Comparison of ENCODE assay signal across 9 mouse cellular contexts in genomic region chr4:48725660-48726348, GRCm38 (mm10).
DNase-seq lines count a peak whose midpoint lies in the region; ATAC-seq and TF ChIP-seq lines count a peak whose summit lies in the region.
"Had no signal": no experiment of that assay in that cellular context is flagged by ENCODE, and none has a peak within 500 bp of the region (broad histone marks: within the 10 kb centered on the region; RNA-seq: fewer than 3 reads in every experiment).

No protein-coding gene starts in this region.

- no peak overlapping the region for H3K9ac ChIP-seq in heart, embryonic 16.5 days (ENCODE audit: low read length)
- H3K9ac ChIP-seq in heart, adult 2 months (ENCODE audit: low read depth, low read length), result no peak overlapping the region
- no peak overlapping the region for H3K9ac ChIP-seq in hindbrain, embryonic 11.5 days (ENCODE audit: low read depth, low read length)
- no peak overlapping the region for H3K9ac ChIP-seq in liver, embryonic 11.5 days (ENCODE audit: low read depth, low read length)
- H3K9ac ChIP-seq: intestine, embryonic 15.5 days had no signal

- intact Hi-C loops in heart, adult 2 months (cut with DNase I), result no loop called here
- intact Hi-C loops in left cerebral cortex, postnatal 4 days (cut with DNase I), result no loop called here

- H3K4me1 ChIP-seq in heart, embryonic 16.5 days (ENCODE audit: control insufficient read depth, insufficient read depth, low read length), result no peaks in the 10 kb centered on the region
- no peaks in the 10 kb centered on the region for H3K4me1 ChIP-seq in heart, adult 2 months (ENCODE audit: control insufficient read depth, insufficient read depth, low read length)
- H3K4me1 ChIP-seq in hindbrain, embryonic 11.5 days (replicated peaks; ENCODE audit: control insufficient read depth, insufficient read depth, low read length), result no peaks in the 10 kb centered on the region
- H3K4me1 ChIP-seq in heart, embryonic 10.5 days, result no peaks in the 10 kb centered on the region
- no peaks in the 10 kb centered on the region for H3K4me1 ChIP-seq in liver, embryonic 11.5 days (replicated peaks; ENCODE audit: control insufficient read depth, insufficient read depth, low read length)
- H3K4me1 ChIP-seq: intestine, embryonic 15.5 days had no signal

- no peak for DNase-seq in heart, adult 2 months
- peak; percentile 69 for DNase-seq in hindbrain, embryonic 11.5 days (ENCODE audit: low spot score)
- DNase-seq in left cerebral cortex, postnatal 4 days, result peak; percentile 20
- DNase-seq in right cerebral cortex, postnatal 36 days (ENCODE audit: low spot score in 2 of 2), result peak; percentile 54 to 55
- DNase-seq in heart, embryonic 10.5 days (ENCODE audit: low spot score), result no peak
- DNase-seq in kidney, postnatal 14 days, result no peak
- no peak for DNase-seq in liver, embryonic 11.5 days (ENCODE audit: low spot score)

- no peak for TF ChIP-seq CTCF in heart, adult 2 months (IDR thresholded peaks at IDR 0.05)

- H3K4me2 ChIP-seq in heart, embryonic 16.5 days (ENCODE audit: low read depth, low read length), result 0 out of 2 replicates have a peak overlapping the region, but pooled peaks have one; percentile 6
- H3K4me2 ChIP-seq in hindbrain, embryonic 11.5 days (replicated peaks; ENCODE audit: low read depth, low read length), result no peak overlapping the region
- H3K4me2 ChIP-seq in liver, embryonic 11.5 days, result no peak overlapping the region
- H3K4me2 ChIP-seq: intestine, embryonic 15.5 days had no signal

- no peak for TF ChIP-seq EP300 in heart, adult 2 months (IDR thresholded peaks at IDR 0.05; ENCODE audit: insufficient read depth, low read depth, low read length)

- H3K27me3 ChIP-seq in heart, embryonic 16.5 days (ENCODE audit: control insufficient read depth, insufficient read depth, low read length), result no peaks in the 10 kb centered on the region
- no peaks in the 10 kb centered on the region for H3K27me3 ChIP-seq in heart, adult 2 months (ENCODE audit: control insufficient read depth, insufficient read depth, low read length)
- H3K27me3 ChIP-seq in hindbrain, embryonic 11.5 days (ENCODE audit: control insufficient read depth, insufficient read depth, low read length), result no peaks in the 10 kb centered on the region
- no peaks in the 10 kb centered on the region for H3K27me3 ChIP-seq in heart, embryonic 10.5 days (ENCODE audit: insufficient read depth, poor library complexity, severe bottlenecking)
- no peaks in the 10 kb centered on the region for H3K27me3 ChIP-seq in liver, embryonic 11.5 days (replicated peaks; ENCODE audit: control insufficient read depth, insufficient read depth, low read length)
- H3K27me3 ChIP-seq: intestine, embryonic 15.5 days had no signal

- TF ChIP-seq POLR2A in heart, adult 2 months (IDR thresholded peaks at IDR 0.05; ENCODE audit: insufficient read depth, low read depth, low read length), result no peak

- ATAC-seq in heart, embryonic 16.5 days (replicated peaks; ENCODE audit: extremely low read depth, insufficient read depth, low FRiP score), result no peak
- peak; percentile 78 for ATAC-seq in hindbrain, embryonic 11.5 days (ENCODE audit: low FRiP score)
- ATAC-seq in liver, embryonic 11.5 days (replicated peaks; ENCODE audit: low FRiP score), result no peak
- ATAC-seq: intestine, embryonic 15.5 days had no signal

- H3K4me3 ChIP-seq in heart, embryonic 16.5 days (ENCODE audit: low read length), result no peak overlapping the region
- H3K4me3 ChIP-seq in heart, adult 2 months, result no peak overlapping the region
- H3K4me3 ChIP-seq in hindbrain, embryonic 11.5 days (ENCODE audit: low read depth, low read length), result no peak overlapping the region
- no peak overlapping the region for H3K4me3 ChIP-seq in heart, embryonic 10.5 days
- no peak overlapping the region for H3K4me3 ChIP-seq in liver, embryonic 11.5 days (ENCODE audit: low read depth, low read length)
- H3K4me3 ChIP-seq: intestine, embryonic 15.5 days had no signal

- H3K36me3 ChIP-seq in heart, embryonic 16.5 days (ENCODE audit: control insufficient read depth, insufficient read depth), result no peaks in the 10 kb centered on the region
- H3K36me3 ChIP-seq in heart, adult 2 months (ENCODE audit: control insufficient read depth, insufficient read depth, low read length), result no peaks in the 10 kb centered on the region
- no peaks in the 10 kb centered on the region for H3K36me3 ChIP-seq in hindbrain, embryonic 11.5 days (ENCODE audit: control insufficient read depth, insufficient read depth, low read length)
- H3K36me3 ChIP-seq in heart, embryonic 10.5 days, result no peaks in the 10 kb centered on the region
- H3K36me3 ChIP-seq in liver, embryonic 11.5 days (ENCODE audit: control insufficient read depth, insufficient read depth, low read length), result no peaks in the 10 kb centered on the region
- H3K36me3 ChIP-seq: intestine, embryonic 15.5 days had no signal

- H3K9me3 ChIP-seq in heart, embryonic 16.5 days (replicated peaks; ENCODE audit: control insufficient read depth, low read length), result no peaks in the 10 kb centered on the region
- no peaks in the 10 kb centered on the region for H3K9me3 ChIP-seq in hindbrain, embryonic 11.5 days (ENCODE audit: control insufficient read depth, low read length)
- no peaks in the 10 kb centered on the region for H3K9me3 ChIP-seq in heart, embryonic 10.5 days
- no peaks in the 10 kb centered on the region for H3K9me3 ChIP-seq in liver, embryonic 11.5 days (ENCODE audit: control insufficient read depth, low read length)
- H3K9me3 ChIP-seq: intestine, embryonic 15.5 days had no signal

- no peak overlapping the region for H3K27ac ChIP-seq in heart, embryonic 16.5 days (ENCODE audit: low read length)
- no peak overlapping the region for H3K27ac ChIP-seq in heart, adult 2 months
- peak overlapping the region; percentile 63; the same call in 1 of the 2 replicates for H3K27ac ChIP-seq in hindbrain, embryonic 11.5 days (ENCODE audit: low read depth, low read length)
- H3K27ac ChIP-seq in heart, embryonic 10.5 days, result no peak overlapping the region
- no peak overlapping the region for H3K27ac ChIP-seq in liver, embryonic 11.5 days (ENCODE audit: low read depth, low read length)
- H3K27ac ChIP-seq: intestine, embryonic 15.5 days had no signal

- WGBS in heart, embryonic 16.5 days, result 60% methylated on average over 13 of the region's 13 CpGs
- 61% methylated on average over 13 of the region's 13 CpGs for WGBS in heart, adult 2 months
- 41% methylated on average over 13 of the region's 13 CpGs for WGBS in hindbrain, embryonic 11.5 days
- WGBS in heart, embryonic 10.5 days, result 81% methylated on average over 13 of the region's 13 CpGs
- WGBS in liver, embryonic 11.5 days, result 78% methylated on average over 13 of the region's 13 CpGs

- no peaks in the 10 kb centered on the region for H3K79me2 ChIP-seq in heart, adult 2 months (replicated peaks; ENCODE audit: control insufficient read depth, insufficient read depth, low read length)

Comparison
In these comparisons a context has a peak if more than half of its experiments do, and no peak if none do; other contexts are left out.
1. DNase-seq: peak in hindbrain, embryonic 11.5 days (single experiment), left cerebral cortex, postnatal 4 days (single experiment) and right cerebral cortex, postnatal 36 days (2 of 2); none in heart, adult 2 months (0 of 2), heart, embryonic 10.5 days (single experiment), kidney, postnatal 14 days (single experiment) and liver, embryonic 11.5 days (single experiment).